Mouse (Mus musculus): ENCODE measurements around the gene Negr1. TPM values are rescaled to one million over a fixed set of nuclear protein-coding genes. Genes with fewer than 3 reads are reported as not detected.

Negr1 gene
- polyA plus RNA-seq, 1 experiment from 2014 or later, result 2.0 TPM

DNA sequence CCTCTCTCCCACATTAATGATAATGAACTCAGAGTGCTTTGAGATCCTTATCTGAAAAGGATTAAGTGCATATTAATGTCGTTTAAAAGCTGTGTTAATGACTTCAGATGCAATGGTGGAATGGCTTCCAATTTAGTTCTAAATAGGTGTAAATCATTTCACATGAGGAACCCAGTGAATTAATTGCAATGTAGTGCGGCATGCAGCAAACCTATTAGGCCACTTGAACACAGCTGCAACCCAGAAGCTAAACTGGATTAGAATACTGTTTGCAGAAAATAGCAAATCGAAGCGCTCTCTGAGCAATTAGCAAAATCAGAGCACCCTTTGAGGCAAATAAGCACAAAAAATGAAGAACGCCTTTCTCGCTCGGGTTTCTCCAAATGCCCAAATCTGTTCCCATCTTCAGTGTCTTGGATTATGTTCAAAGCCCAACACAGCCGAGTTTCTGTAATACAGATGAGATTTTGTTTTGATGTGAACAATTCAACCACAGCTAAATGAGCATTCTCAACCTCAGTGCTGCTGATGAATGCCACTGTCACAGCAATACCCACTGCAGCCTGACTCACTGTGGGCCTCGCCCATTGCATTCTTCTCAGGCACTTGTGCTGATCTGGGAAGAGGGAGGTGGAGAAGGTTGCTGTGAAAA is 342.5 kb downstream of the Negr1 start:
- WGBS, result 85% methylated on average over 9 of the region's 9 CpGs

GRCm38 (mm10) chr3:156912816-156913215 is 351.2 kb downstream of the Negr1 start:
- Histone ChIP-seq H3K4me1 (no peaks in the 10 kb centered on the region), H3K27ac (no peak overlapping the region), H3K9me3 (no peaks in the 10 kb centered on the region), H3K27me3 (ENCODE audit: insufficient read depth, poor library complexity, severe bottlenecking) (no peaks in the 10 kb centered on the region), H3K36me3 (no peaks in the 10 kb centered on the region), H3K4me3 (no peak overlapping the region)
- WGBS, result 82% methylated on average over 3 of the region's 3 CpGs
- no peak for DNase-seq (ENCODE audit: low spot score)

More for the DNA sequence above, 342.5 kb downstream of the Negr1 start:
- H3K4me1 ChIP-seq, result peaks cover 4% of the 10 kb centered on the region; the same call in 1 of the 2 replicates
- H3K36me3 ChIP-seq, result no peaks in the 10 kb centered on the region
- no peak for DNase-seq (ENCODE audit: low spot score)
- no peaks in the 10 kb centered on the region for H3K9me3 ChIP-seq
- H3K4me3 ChIP-seq, result no peak overlapping the region
- no peak overlapping the region for H3K27ac ChIP-seq
- no peaks in the 10 kb centered on the region for H3K27me3 ChIP-seq (ENCODE audit: insufficient read depth, poor library complexity, severe bottlenecking)

- no peaks in the 10 kb centered on the region for H3K27me3 ChIP-seq (ENCODE audit: insufficient read depth, poor library complexity, severe bottlenecking)
- H3K9me3 ChIP-seq, result no peaks in the 10 kb centered on the region
- H3K4me3 ChIP-seq, result no peak overlapping the region
- no peak for DNase-seq (ENCODE audit: low spot score)
- H3K27ac ChIP-seq, result no peak overlapping the region
- no peaks in the 10 kb centered on the region for H3K36me3 ChIP-seq
- H3K4me1 ChIP-seq, result no peaks in the 10 kb centered on the region
These were observed 359.8 kb downstream of the Negr1 start for GRCm38 (mm10) chr3:156921369-156921768.

GRCm38 (mm10) chr3:156923159-156923558 is 361.6 kb downstream of the Negr1 start:
- Histone ChIP-seq H3K4me3 (no peak overlapping the region), H3K9me3 (no peaks in the 10 kb centered on the region), H3K27ac (no peak overlapping the region), H3K4me1 (peaks cover 5% of the 10 kb centered on the region; the same call in 1 of the 2 replicates), H3K27me3 (ENCODE audit: insufficient read depth, poor library complexity, severe bottlenecking) (no peaks in the 10 kb centered on the region), H3K36me3 (no peaks in the 10 kb centered on the region)
- WGBS, result 78% methylated on average over 1 of the region's 1 CpGs
- no peak for DNase-seq (ENCODE audit: low spot score)

- no peaks in the 10 kb centered on the region for H3K36me3 ChIP-seq
- no peaks in the 10 kb centered on the region for H3K27me3 ChIP-seq (ENCODE audit: insufficient read depth, poor library complexity, severe bottlenecking)
- no peaks in the 10 kb centered on the region for H3K9me3 ChIP-seq
- no peak for DNase-seq (ENCODE audit: low spot score)
- no peak overlapping the region for H3K4me3 ChIP-seq
- H3K27ac ChIP-seq, result no peak overlapping the region
- WGBS, result 90% methylated on average over 5 of the region's 5 CpGs
- peaks cover 5% of the 10 kb centered on the region; the same call in 1 of the 2 replicates for H3K4me1 ChIP-seq
These were observed 363.5 kb downstream of the Negr1 start for GRCm38 (mm10) chr3:156925102-156925501.

GRCm38 (mm10) chr3:156928396-156929061 is 366.9 kb downstream of the Negr1 start:
- Histone ChIP-seq H3K9me3 (no peaks in the 10 kb centered on the region), H3K27me3 (ENCODE audit: insufficient read depth, poor library complexity, severe bottlenecking) (no peaks in the 10 kb centered on the region), H3K4me1 (peaks cover 5% of the 10 kb centered on the region; the same call in 1 of the 2 replicates), H3K36me3 (no peaks in the 10 kb centered on the region), H3K4me3 (no peak overlapping the region), H3K27ac (no peak overlapping the region)
- WGBS, result 66% methylated on average over 5 of the region's 5 CpGs
- DNase-seq (ENCODE audit: low spot score), result no peak

DNA sequence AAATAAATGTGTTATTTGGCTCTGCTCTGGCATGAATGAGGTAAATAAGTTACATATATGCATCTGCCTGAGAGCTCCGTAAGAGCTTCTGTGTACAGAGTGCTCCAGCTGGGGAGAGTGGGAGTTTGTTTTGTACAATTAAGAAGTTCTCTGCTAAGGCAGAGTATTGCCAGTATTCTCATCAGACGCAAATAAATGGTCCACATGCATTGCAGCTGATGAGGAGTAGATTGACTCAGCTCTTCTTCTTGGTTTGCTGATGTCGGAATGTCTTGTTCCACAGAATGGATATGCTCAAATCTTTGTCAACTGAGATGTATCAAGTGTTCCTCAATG is 367.4 kb downstream of the Negr1 start:
- H3K27ac ChIP-seq, result no peak overlapping the region
- 89% methylated on average over 3 of the region's 3 CpGs for WGBS
- DNase-seq (ENCODE audit: low spot score), result no peak
- no peak overlapping the region for H3K4me3 ChIP-seq
- peaks cover 5% of the 10 kb centered on the region; the same call in 1 of the 2 replicates for H3K4me1 ChIP-seq
- no peaks in the 10 kb centered on the region for H3K27me3 ChIP-seq (ENCODE audit: insufficient read depth, poor library complexity, severe bottlenecking)
- no peaks in the 10 kb centered on the region for H3K36me3 ChIP-seq
- H3K9me3 ChIP-seq, result no peaks in the 10 kb centered on the region

GRCm38 (mm10) chr3:156929677-156930440 is 368.3 kb downstream of the Negr1 start:
- WGBS, result 68% methylated on average over 2 of the region's 2 CpGs
- DNase-seq (ENCODE audit: low spot score), result no peak

DNA sequence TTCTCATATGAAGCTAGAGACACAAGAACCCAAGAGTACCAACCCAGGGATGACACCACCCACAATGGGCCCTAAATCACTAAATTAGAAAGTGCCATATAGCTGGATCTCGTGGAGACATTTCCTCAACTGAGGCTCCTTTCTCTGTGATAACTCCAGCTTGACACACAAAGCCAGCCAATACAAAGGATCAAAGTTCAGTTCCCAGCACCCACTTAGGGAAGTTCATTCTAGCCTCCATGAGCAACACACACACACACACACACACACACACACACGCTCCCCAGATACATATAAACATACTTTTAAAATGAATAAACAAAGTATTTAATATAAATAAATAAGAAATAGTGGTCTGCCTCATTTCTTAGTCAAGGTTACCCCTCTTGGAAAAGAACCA is 369.4 kb downstream of the Negr1 start:
- Histone ChIP-seq H3K4me1 (peaks cover 5% of the 10 kb centered on the region; the same call in 1 of the 2 replicates), H3K27me3 (ENCODE audit: insufficient read depth, poor library complexity, severe bottlenecking) (no peaks in the 10 kb centered on the region), H3K4me3 (no peak overlapping the region), H3K27ac (no peak overlapping the region), H3K36me3 (no peaks in the 10 kb centered on the region), H3K9me3 (no peaks in the 10 kb centered on the region)
- WGBS, result 86% methylated on average over 2 of the region's 2 CpGs
- no peak for DNase-seq (ENCODE audit: low spot score)

More at GRCm38 (mm10) chr3:156929677-156930440, 368.3 kb downstream of the Negr1 start:
- no peak overlapping the region for H3K27ac ChIP-seq
- H3K9me3 ChIP-seq, result no peaks in the 10 kb centered on the region
- H3K27me3 ChIP-seq (ENCODE audit: insufficient read depth, poor library complexity, severe bottlenecking), result no peaks in the 10 kb centered on the region
- peaks cover 5% of the 10 kb centered on the region; the same call in 1 of the 2 replicates for H3K4me1 ChIP-seq
- no peak overlapping the region for H3K4me3 ChIP-seq
- no peaks in the 10 kb centered on the region for H3K36me3 ChIP-seq

DNA sequence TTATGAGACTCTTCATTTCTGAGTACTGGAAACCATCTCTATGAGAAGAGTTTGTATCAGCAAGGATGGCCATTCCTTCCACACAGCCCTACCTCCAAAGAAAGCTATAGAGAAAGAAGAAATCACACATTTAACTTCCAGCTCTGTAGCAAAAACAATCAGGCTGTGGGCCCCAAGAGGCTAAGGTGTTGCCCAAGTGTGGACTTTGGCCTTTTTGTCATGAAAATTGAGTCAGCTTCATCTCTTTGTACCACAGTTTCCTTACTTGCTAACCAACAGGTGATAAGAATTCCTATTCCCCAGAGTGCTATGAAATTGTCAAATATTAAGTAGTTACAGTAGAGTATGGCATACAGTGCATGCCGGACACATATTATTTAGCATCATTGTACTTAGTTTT is 369.9 kb downstream of the Negr1 start:
- H3K36me3 ChIP-seq, result no peaks in the 10 kb centered on the region
- no peak overlapping the region for H3K27ac ChIP-seq
- peaks cover 5% of the 10 kb centered on the region; the same call in 1 of the 2 replicates for H3K4me1 ChIP-seq
- no peaks in the 10 kb centered on the region for H3K27me3 ChIP-seq (ENCODE audit: insufficient read depth, poor library complexity, severe bottlenecking)
- DNase-seq (ENCODE audit: low spot score), result no peak
- H3K9me3 ChIP-seq, result no peaks in the 10 kb centered on the region
- H3K4me3 ChIP-seq, result no peak overlapping the region
- WGBS, result 90% methylated on average over 1 of the region's 1 CpGs

DNA sequence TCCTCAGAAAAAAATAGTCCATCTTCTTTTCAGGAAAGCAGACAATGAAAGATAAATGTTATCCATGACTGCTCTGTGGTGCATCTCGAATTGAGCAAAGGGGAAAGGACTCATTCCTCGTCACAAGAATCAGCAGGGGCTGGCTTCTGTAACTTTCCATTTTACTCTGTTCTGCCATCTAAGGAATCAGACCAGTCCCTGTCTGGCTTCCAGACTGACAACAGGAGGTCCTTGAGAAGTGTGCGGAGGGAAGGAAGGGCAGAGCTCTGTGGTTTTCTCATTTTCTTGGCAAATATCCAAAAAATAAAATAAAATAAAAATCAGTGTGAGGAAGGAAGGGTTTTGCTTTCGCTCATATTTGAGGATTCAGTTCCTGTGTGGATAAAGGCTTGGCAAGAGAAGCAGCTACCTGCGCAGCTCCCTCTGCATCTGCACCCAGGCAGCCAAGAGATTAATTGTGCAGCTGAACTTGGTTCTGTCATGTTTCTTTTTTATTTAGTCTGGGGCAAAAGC is 373.2 kb downstream of the Negr1 start:
- DNase-seq (ENCODE audit: low spot score), result no peak
- Histone ChIP-seq H3K4me1 (no peaks in the 10 kb centered on the region), H3K27ac (no peak overlapping the region), H3K9me3 (no peaks in the 10 kb centered on the region), H3K36me3 (no peaks in the 10 kb centered on the region), H3K27me3 (ENCODE audit: insufficient read depth, poor library complexity, severe bottlenecking) (no peaks in the 10 kb centered on the region), H3K4me3 (no peak overlapping the region)
- 69% methylated on average over 5 of the region's 5 CpGs for WGBS

DNA sequence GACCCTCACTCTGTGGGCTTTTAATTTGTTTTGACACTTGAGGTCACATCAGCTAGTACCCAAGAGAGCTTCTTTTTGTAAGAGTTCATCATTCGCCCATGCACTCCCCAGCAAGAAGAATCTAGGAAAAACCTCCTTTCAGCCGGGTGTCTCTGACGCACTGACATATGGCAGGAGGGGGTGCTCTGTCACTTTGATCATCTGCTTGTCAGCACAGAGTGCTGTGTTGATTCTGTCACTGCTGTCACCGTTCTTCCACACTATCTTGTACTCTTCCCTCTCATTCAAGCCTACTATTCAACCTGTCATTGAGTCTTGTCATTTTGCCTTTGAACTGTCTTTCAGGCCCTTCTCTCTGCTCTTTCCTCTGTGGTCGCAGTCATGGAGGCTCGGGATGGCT is 385.8 kb downstream of the Negr1 start:
- Histone ChIP-seq H3K4me3 (no peak overlapping the region), H3K4me1 (peaks cover 21% of the 10 kb centered on the region), H3K27ac (no peak overlapping the region), H3K27me3 (ENCODE audit: insufficient read depth, poor library complexity, severe bottlenecking) (no peaks in the 10 kb centered on the region), H3K36me3 (no peaks in the 10 kb centered on the region), H3K9me3 (no peaks in the 10 kb centered on the region)
- DNase-seq (ENCODE audit: low spot score), result peak; percentile 84
- WGBS, result 22% methylated on average over 6 of the region's 6 CpGs

GRCm38 (mm10) chr3:156952970-156953369 is 391.4 kb downstream of the Negr1 start:
- Histone ChIP-seq H3K36me3 (no peaks in the 10 kb centered on the region), H3K27ac (no peak overlapping the region), H3K4me1 (peaks cover 7% of the 10 kb centered on the region), H3K9me3 (no peaks in the 10 kb centered on the region), H3K4me3 (no peak overlapping the region), H3K27me3 (ENCODE audit: insufficient read depth, poor library complexity, severe bottlenecking) (0 out of 2 replicates have a peak, but pooled peaks cover 18% of the 10 kb centered on the region)
- DNase-seq (ENCODE audit: low spot score), result no peak
- 69% methylated on average over 6 of the region's 6 CpGs for WGBS

Measured in heart, embryonic 10.5 days (tissue).